Mouse (Mus musculus) right cerebral cortex, adult 2 months (tissue): ENCODE results near the gene Rps12-ps3.

ENCODE experiments used
- DNase-seq, 2 experiments: peaks; one replicate each; pipeline ENCODE4 v3.0.0; 2021 to 2022; ENCODE audit warnings: low spot score in 2 of 2

Gene Rps12-ps3

GRCm38 (mm10) chr19:59351151-59351889 lies 29.2 kb downstream of the Rps12-ps3 start:
- DNase-seq = no peak

GRCm38 (mm10) chr19:59352760-59353159 lies 30.7 kb downstream of the Rps12-ps3 start:
- no peak for DNase-seq

GRCm38 (mm10) chr19:59354906-59355305 lies 32.8 kb downstream of the Rps12-ps3 start:
- DNase-seq = no peak

GRCm38 (mm10) chr19:59356388-59356787 lies 34.3 kb downstream of the Rps12-ps3 start:
- no peak for DNase-seq

GRCm38 (mm10) chr19:59356843-59357595 lies 34.9 kb downstream of the Rps12-ps3 start:
- no peak for DNase-seq

GRCm38 (mm10) chr19:59357878-59358277 lies 35.8 kb downstream of the Rps12-ps3 start:
- DNase-seq = no peak

- no peak for DNase-seq
These were observed 37.1 kb downstream of the Rps12-ps3 start for GRCm38 (mm10) chr19:59359202-59359601.

GRCm38 (mm10) chr19:59360486-59360896 lies 38.4 kb downstream of the Rps12-ps3 start:
- no peak for DNase-seq

GRCm38 (mm10) chr19:59362646-59363045 lies 40.6 kb downstream of the Rps12-ps3 start:
- no peak for DNase-seq

GRCm38 (mm10) chr19:59363666-59364065 lies 41.6 kb downstream of the Rps12-ps3 start:
- no peak for DNase-seq

GRCm38 (mm10) chr19:59366724-59367123 lies 44.6 kb downstream of the Rps12-ps3 start:
- DNase-seq = no peak

GRCm38 (mm10) chr19:59367892-59368291 lies 45.8 kb downstream of the Rps12-ps3 start:
- DNase-seq = no peak

- DNase-seq = no peak
These were observed 48.9 kb downstream of the Rps12-ps3 start for GRCm38 (mm10) chr19:59371016-59371415.
